Mouse (Mus musculus): ENCODE results near the gene Rnd2. TPM values are rescaled to one million over a fixed set of nuclear protein-coding genes. Genes with fewer than 3 reads are reported as not detected.

Rnd2 gene
- total and polyA plus RNA-seq, 3 experiments, result 26.5 to 46.4 (median 36.6) TPM

GRCm38 (mm10) chr11:101480912-101481311, 16.1 kb downstream of the Rnd2 start:
- Histone ChIP-seq H3K4me1 (ENCODE audit: insufficient read depth, low read depth, low read length) (peaks cover 75% of the 10 kb centered on the region), H3K27me3 (ENCODE audit: insufficient read depth, low read length) (peaks cover 3% of the 10 kb centered on the region; the same call in 1 of the 2 replicates), H3K36me3 (replicated peaks) (no peaks in the 10 kb centered on the region), H3K4me3 (ENCODE audit: low read depth, low read length) (no peak overlapping the region), H3K9me3 (replicated peaks) (no peaks in the 10 kb centered on the region)
- no peak for DNase-seq (ENCODE audit: low spot score)
- ATAC-seq (ENCODE audit: extremely low read depth, insufficient number of reproducible peaks, low FRiP score, poor library complexity, severe bottlenecking), result no peak
- TF ChIP-seq POLR2AphosphoS5 (IDR thresholded peaks at IDR 0.05; ENCODE audit: insufficient replicate concordance, low read depth, low read length), result no peak
- no peak for TF ChIP-seq GATA1 (IDR thresholded peaks at IDR 0.05; ENCODE audit: borderline replicate concordance, low read length)
- TF ChIP-seq TAL1 (conservative IDR thresholded peaks at IDR 0.05; ENCODE audit: low read depth, low read length), result no peak
- TF ChIP-seq CTCF (IDR thresholded peaks at IDR 0.05; ENCODE audit: low read depth, low read length), result no peak
- TF ChIP-seq GATA2 (IDR thresholded peaks at IDR 0.05; ENCODE audit: borderline replicate concordance, low read depth, low read length), result no peak

DNA sequence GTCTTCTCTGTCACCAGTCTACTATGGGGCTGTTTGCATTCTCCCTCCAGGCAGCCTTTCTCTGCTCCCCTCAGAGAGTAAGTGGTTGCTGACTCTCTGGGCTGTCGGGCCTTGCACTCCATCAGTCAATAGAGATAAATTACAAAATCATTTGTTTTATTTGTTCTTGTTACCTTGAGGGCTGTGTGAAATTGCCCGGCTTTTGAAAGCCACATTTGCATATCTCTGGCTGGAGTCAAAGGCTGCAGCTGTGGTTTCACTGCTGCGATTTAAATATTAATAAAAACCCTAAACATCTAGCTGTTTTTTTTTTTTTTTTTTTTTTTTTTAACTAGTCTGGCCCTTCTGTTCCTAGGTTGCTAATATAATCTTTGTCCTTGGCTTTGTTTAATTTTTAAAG, 19.0 kb downstream of the Rnd2 start:
- Histone ChIP-seq H3K9me3 (replicated peaks) (no peaks in the 10 kb centered on the region), H3K36me3 (replicated peaks) (peaks cover 24% of the 10 kb centered on the region), H3K27me3 (ENCODE audit: insufficient read depth, low read length) (peaks cover 3% of the 10 kb centered on the region; the same call in 1 of the 2 replicates), H3K4me3 (ENCODE audit: low read depth, low read length) (no peak overlapping the region), H3K4me1 (ENCODE audit: insufficient read depth, low read depth, low read length) (peaks cover 85% of the 10 kb centered on the region)
- ATAC-seq (ENCODE audit: extremely low read depth, insufficient number of reproducible peaks, low FRiP score, poor library complexity, severe bottlenecking) (no peak), DNase-seq (ENCODE audit: low spot score) (no peak)
- TF ChIP-seq TAL1 (conservative IDR thresholded peaks at IDR 0.05; ENCODE audit: low read depth, low read length), result no peak
- TF ChIP-seq GATA1 (IDR thresholded peaks at IDR 0.05; ENCODE audit: borderline replicate concordance, low read length), result no peak
- TF ChIP-seq GATA2 (IDR thresholded peaks at IDR 0.05; ENCODE audit: borderline replicate concordance, low read depth, low read length), result no peak
- TF ChIP-seq POLR2AphosphoS5 (IDR thresholded peaks at IDR 0.05; ENCODE audit: insufficient replicate concordance, low read depth, low read length), result no peak
- no peak for TF ChIP-seq CTCF (IDR thresholded peaks at IDR 0.05; ENCODE audit: low read depth, low read length)

DNA sequence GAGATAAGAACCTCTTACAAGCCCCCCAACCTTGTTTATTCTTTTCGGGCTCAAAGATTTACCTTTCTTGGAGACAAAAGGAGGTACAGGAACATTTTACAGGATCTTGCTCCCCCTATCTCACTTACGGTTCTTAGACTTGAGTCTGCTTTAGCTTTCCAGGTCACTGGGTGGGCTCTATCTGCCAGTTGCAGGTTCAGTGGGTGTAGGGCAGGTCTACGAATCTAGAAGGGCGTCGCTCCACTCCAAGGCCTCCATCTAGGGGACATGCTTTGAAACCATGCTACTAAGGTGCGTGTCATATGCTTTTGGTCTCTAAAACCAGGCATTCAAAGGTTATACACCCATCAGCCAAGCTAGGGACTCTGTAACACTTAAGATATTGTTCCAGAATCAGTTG, 19.4 kb downstream of the Rnd2 start:
- Histone ChIP-seq H3K4me1 (ENCODE audit: insufficient read depth, low read depth, low read length) (peaks cover 81% of the 10 kb centered on the region), H3K36me3 (replicated peaks) (peaks cover 29% of the 10 kb centered on the region), H3K4me3 (ENCODE audit: low read depth, low read length) (peak overlapping the region; percentile 35; the same call in 1 of the 2 replicates), H3K9me3 (replicated peaks) (no peaks in the 10 kb centered on the region), H3K27me3 (ENCODE audit: insufficient read depth, low read length) (peaks cover under 1% of the 10 kb centered on the region; the same call in 1 of the 2 replicates)
- DNase-seq (ENCODE audit: low spot score), result no peak
- ATAC-seq (ENCODE audit: extremely low read depth, insufficient number of reproducible peaks, low FRiP score, poor library complexity, severe bottlenecking), result no peak
- TF ChIP-seq CTCF (IDR thresholded peaks at IDR 0.05; ENCODE audit: low read depth, low read length), result no peak
- TF ChIP-seq TAL1 (conservative IDR thresholded peaks at IDR 0.05; ENCODE audit: low read depth, low read length), result peak; percentile 47; the same call in 1 of the 2 replicates
- TF ChIP-seq GATA2 (IDR thresholded peaks at IDR 0.05; ENCODE audit: borderline replicate concordance, low read depth, low read length), result no peak

DNA sequence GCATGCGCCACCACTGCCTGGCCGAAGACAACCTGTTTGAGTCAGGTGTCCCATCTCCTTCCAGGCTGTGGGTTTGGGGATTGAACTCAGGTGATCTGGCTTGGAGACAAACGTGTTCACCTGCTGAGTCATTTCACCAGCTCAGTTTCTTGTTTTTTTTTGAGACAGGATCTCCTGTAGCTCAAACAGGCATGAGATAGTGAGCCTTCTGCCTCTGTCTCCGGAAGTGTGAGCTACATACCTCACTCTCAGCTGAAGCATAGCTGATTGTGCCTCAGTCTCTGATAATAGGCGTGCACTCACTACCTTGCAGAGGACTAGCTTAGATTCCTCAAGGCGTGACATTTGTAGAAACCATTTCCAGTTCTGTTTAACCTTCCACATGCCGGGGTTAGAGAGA, 20.0 kb downstream of the Rnd2 start:
- DNase-seq (ENCODE audit: low spot score), result no peak
- H3K4me1 ChIP-seq (ENCODE audit: insufficient read depth, low read depth, low read length), result peaks cover 75% of the 10 kb centered on the region
- ATAC-seq (ENCODE audit: extremely low read depth, insufficient number of reproducible peaks, low FRiP score, poor library complexity, severe bottlenecking), result 0 out of 2 replicates have a peak, but pooled peaks have one; percentile 37

DNA sequence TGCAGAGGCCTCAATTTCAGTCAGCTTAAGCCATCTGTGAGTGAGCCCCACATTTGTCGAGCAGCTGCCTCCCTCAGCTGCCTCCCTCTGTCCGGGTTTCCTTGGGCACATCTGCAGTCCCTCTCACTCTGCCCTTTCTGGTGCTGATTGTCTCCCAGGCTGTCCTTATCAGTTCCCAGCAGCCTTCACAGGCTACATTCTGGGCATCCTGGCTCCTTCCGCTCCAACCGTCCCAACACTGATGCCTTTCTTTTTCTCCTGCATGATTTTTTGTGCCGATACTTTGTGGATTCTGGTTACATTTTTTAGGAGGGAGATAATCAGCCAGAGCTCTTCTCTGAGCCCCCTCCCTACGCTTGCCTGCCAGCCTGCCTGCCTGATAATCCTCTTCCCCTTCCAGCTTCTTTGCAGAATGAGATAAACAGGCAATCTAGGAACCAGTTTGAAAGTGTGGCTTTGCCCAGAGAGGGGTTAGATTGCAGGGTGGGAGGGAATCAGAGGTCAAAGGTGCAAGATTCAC, 20.8 kb downstream of the Rnd2 start:
- peak; percentile 84 for ATAC-seq (ENCODE audit: extremely low read depth, insufficient number of reproducible peaks, low FRiP score, poor library complexity, severe bottlenecking)

More for the DNA sequence above, 20.0 kb downstream of the Rnd2 start:
- no peaks in the 10 kb centered on the region for H3K9me3 ChIP-seq (replicated peaks)
- H3K4me3 ChIP-seq (ENCODE audit: low read depth, low read length), result peak overlapping the region; percentile 25; the same call in 1 of the 2 replicates
- no peaks in the 10 kb centered on the region for H3K27me3 ChIP-seq (ENCODE audit: insufficient read depth, low read length)
- TF ChIP-seq CTCF (IDR thresholded peaks at IDR 0.05; ENCODE audit: low read depth, low read length) (no peak), TAL1 (conservative IDR thresholded peaks at IDR 0.05; ENCODE audit: low read depth, low read length) (no peak), GATA2 (IDR thresholded peaks at IDR 0.05; ENCODE audit: borderline replicate concordance, low read depth, low read length) (no peak), POLR2AphosphoS5 (IDR thresholded peaks at IDR 0.05; ENCODE audit: insufficient replicate concordance, low read depth, low read length) (no peak), GATA1 (IDR thresholded peaks at IDR 0.05; ENCODE audit: borderline replicate concordance, low read length) (no peak)
- H3K36me3 ChIP-seq (replicated peaks), result peaks cover 34% of the 10 kb centered on the region

DNA sequence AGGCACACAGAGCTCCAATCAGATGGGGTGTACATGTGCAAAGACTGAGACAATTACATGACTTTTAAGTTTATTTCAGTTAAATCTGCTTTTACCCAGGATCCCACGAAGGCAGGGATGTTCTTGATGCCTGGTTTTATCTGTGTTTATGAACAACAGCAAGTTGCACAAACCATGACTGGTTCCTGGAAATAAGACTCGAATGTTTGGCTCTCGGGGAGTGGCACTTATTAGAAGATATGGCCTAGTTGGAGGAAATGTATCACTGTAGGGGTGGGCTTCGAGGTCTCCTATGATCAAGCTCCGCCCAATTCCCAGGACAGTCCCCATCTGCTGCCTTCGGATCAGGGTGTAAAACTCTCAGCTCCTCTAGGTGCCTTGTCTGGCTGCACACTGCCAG, 21.3 kb downstream of the Rnd2 start:
- DNase-seq (ENCODE audit: low spot score) (no peak), ATAC-seq (ENCODE audit: extremely low read depth, insufficient number of reproducible peaks, low FRiP score, poor library complexity, severe bottlenecking) (no peak)
- peak overlapping the region; percentile 8; the same call in 1 of the 2 replicates for H3K4me3 ChIP-seq (ENCODE audit: low read depth, low read length)
- H3K27me3 ChIP-seq (ENCODE audit: insufficient read depth, low read length), result no peaks in the 10 kb centered on the region
- TF ChIP-seq TAL1 (conservative IDR thresholded peaks at IDR 0.05; ENCODE audit: low read depth, low read length) (no peak), GATA2 (IDR thresholded peaks at IDR 0.05; ENCODE audit: borderline replicate concordance, low read depth, low read length) (no peak), CTCF (IDR thresholded peaks at IDR 0.05; ENCODE audit: low read depth, low read length) (no peak), GATA1 (IDR thresholded peaks at IDR 0.05; ENCODE audit: borderline replicate concordance, low read length) (no peak), POLR2AphosphoS5 (IDR thresholded peaks at IDR 0.05; ENCODE audit: insufficient replicate concordance, low read depth, low read length) (no peak)
- H3K4me1 ChIP-seq (ENCODE audit: insufficient read depth, low read depth, low read length), result peaks cover 62% of the 10 kb centered on the region
- peaks cover 45% of the 10 kb centered on the region for H3K36me3 ChIP-seq (replicated peaks)
- H3K9me3 ChIP-seq (replicated peaks), result no peaks in the 10 kb centered on the region

More for the DNA sequence above, 20.8 kb downstream of the Rnd2 start:
- peak; percentile 62 for DNase-seq (ENCODE audit: low spot score)
- peak overlapping the region; percentile 48; the same call in 1 of the 2 replicates for H3K4me3 ChIP-seq (ENCODE audit: low read depth, low read length)
- peaks cover 68% of the 10 kb centered on the region for H3K4me1 ChIP-seq (ENCODE audit: insufficient read depth, low read depth, low read length)
- H3K36me3 ChIP-seq (replicated peaks), result peaks cover 41% of the 10 kb centered on the region
- no peaks in the 10 kb centered on the region for H3K9me3 ChIP-seq (replicated peaks)
- TF ChIP-seq TAL1 (conservative IDR thresholded peaks at IDR 0.05; ENCODE audit: low read depth, low read length) (peak; percentile 97), GATA2 (IDR thresholded peaks at IDR 0.05; ENCODE audit: borderline replicate concordance, low read depth, low read length) (no peak)
- no peaks in the 10 kb centered on the region for H3K27me3 ChIP-seq (ENCODE audit: insufficient read depth, low read length)
